Mouse (Mus musculus) monocyte, adult 5-6 weeks (primary cell): ENCODE measurements around the gene Lyzl4. TPM values are rescaled to one million over a fixed set of nuclear protein-coding genes. Genes with fewer than 3 reads are reported as not detected.
A peak's percentile ranks its signal among the peaks of the same experiment; 100 is the strongest.

Experiments
- ATAC-seq: fragments of 153-309, 156-312 bp; replicated peaks from 2 replicates; pipeline ENCODE4 v1.8.0; 2017; ENCODE audit warnings: mild to moderate bottlenecking; ENCODE audit not compliant: low TSS enrichment, insufficient number of reproducible peaks, severe bottlenecking, poor library complexity, low FRiP score
- total RNA-seq: library from RNA; stranded (forward); fragments of 200-1000, 200-491, 200-594 nt; gene quantifications from 3 replicates; pipeline ENCODE4 v1.2.3, GENCODE M21; 2017

Gene Lyzl4
- not detected in 3 replicates for total RNA-seq

DNA sequence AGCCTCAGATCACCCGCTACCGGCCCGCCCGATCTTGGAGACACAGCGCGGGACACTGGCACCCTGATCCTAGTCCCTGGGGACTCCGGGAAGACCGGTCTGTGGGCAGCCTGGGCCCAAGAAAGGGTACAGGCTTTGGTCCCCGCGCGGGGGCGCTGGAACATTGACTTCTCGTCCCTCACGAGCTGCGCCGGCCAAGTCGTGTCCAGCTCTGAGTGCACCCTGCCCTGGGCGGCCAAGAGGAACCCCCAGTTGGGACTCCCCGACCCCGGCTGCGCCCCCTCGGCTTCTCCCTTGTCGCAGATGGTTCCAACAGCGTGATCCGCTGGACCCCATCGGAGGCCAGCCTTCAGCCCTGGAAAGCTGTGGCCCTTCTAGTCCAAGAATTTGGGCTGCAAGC, at the start of gene Lyzl4:
Lyzl4 (minus strand) TSS at position 96 of the 400 bp plus-strand sequence.
- no peak for ATAC-seq

DNA sequence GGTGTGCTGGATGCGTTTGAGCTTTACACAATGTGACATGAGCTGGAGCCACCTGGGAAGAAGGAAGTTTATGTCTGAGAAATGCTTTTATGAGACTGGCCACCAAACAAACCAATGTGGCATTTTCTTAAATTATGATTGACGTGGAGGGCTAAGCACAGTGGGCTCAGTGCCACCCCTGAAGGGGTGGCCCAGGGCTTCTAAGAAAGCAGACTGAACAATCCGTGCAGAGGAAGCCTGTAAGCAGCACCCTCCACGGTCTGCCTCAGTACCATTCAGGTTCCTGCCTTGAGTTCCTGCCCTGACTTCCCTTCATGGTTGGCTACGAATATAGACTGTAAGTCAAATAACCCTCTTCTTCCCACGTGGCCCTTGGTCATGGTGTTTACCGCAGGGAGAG, 48.8 kb upstream of the Lyzl4 start:
- ATAC-seq: no peak

DNA sequence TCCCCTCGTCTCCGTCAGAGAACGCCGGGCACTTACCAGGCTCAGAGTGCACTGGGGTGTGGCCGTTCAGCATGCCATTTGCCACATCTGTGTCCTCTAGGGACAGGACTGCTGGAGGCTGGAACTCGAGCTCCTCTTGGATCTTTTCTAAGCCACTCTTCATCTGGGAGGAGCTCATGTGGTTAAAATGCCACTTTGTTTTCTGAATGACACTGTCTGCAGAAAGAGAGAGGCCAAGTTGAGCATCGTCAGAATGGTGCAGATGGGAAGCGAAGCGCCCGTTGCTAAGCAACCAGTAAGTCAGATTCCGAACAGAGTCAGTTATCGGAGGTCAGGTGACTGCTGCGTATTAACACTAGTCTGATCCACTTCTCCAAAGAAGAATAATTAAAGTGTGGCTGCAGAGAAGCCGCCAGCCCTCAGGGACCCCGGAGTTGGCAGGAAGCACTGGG, 48.3 kb upstream of the Lyzl4 start:
- no peak for ATAC-seq

DNA sequence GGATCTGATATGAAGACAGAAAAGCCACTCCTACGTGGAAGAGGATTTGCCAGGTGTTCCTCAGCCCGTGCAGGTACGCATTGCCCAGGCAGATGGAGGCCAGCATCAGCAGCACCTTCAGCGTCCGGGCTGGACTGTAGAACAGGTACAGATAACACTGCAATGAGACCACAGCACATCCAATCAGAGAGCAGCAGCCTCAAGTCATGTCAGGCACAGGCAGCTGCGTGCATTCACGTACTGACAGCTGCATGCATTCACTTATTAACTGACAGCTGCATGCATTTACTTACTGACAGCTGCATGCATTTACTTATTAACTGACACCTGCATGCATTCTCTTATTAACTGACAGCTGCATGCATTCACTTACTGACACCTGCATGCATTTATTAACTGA, 42.8 kb upstream of the Lyzl4 start:
- ATAC-seq: no peak

DNA sequence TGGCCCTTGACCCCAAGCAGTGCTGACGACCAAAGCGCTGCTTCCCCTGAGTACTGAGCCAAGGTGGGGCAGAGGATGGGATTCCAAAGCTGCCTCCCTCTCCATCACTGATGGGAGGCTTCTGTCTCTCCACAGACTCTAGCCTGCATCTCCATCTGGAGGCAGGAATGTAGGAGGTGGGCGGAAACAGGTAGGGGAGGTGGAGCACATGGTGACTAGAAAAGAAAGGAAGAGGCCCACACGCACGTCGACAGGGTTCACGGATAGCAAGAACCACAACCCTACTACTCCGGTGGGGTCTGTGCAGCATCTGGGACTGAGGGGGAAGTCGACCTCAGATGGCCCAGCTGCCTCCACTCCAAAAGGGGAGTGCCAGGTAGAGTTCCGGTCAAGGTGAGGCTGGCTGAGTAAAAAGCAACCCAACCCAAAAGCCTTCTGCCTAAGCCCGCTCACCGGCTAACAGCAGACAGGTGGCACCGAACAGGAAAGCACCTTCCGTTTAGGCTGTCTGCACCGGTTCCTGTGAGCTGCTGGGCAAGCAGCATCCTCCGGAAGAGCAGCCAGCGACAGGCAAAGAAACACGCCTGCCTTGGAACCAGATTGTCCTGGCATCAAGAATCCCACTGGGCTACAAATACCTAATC, 40.3 kb upstream of the Lyzl4 start:
- no peak for ATAC-seq

DNA sequence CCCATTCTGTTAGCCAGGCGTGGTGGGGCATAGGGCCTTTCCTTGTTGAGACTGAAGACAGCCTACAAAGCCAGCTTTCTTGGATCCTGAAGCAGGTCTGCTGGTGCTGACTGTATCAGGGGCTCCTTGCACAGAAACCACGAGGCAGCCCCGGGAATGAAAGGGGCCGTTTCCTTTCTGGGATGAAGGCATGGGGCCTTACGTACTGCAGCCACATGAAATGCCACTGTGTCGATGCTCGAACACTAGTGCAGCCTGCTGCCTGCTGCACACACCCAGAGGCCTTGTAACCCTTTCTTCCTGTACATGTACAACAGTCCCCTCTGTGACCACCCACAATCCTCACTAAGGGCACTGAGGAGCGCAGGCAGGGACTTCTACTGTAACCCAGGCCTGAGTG, 39.3 kb upstream of the Lyzl4 start:
- no peak for ATAC-seq

DNA sequence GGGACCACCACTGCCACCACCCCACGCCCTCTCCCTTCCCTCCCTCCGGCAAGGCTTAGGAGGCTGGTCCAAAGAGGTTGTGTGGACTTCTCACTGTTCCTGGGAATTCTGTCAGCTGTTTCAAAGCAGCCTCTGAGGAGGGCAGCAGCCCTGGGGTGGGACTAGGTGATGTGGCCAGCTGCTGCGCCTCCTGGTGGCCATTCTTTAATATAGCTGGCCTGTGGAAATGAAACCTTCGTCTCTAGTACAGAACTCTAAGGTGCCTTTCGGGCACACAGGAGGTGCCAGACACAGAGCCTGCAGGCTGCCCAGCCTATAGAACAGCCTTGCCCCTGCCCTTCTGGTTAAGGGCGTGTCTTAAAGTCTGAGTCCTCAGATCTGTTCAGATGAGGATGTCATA, 37.7 kb upstream of the Lyzl4 start:
- peak; percentile 55; the same call in 1 of the 2 replicates for ATAC-seq

DNA sequence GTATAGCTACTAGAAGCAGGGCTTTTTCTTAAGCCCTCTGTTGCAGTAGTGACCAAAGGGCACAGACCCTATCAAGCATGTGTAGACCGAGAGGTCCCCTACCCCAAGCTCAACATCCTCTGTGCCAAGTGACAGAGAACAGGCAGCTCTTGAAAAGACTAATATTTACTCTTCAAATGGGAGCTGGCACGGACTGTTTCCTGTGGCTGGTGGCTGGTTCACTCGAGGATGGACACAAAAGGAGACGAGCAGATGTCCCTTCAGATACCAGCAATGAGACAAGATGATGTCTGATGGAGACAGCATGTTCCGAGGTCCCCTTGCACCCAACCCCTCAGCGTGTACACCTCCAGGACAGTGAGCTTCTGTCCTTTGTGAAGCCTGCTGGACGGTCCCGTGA, 35.6 kb upstream of the Lyzl4 start:
- ATAC-seq: no peak

DNA sequence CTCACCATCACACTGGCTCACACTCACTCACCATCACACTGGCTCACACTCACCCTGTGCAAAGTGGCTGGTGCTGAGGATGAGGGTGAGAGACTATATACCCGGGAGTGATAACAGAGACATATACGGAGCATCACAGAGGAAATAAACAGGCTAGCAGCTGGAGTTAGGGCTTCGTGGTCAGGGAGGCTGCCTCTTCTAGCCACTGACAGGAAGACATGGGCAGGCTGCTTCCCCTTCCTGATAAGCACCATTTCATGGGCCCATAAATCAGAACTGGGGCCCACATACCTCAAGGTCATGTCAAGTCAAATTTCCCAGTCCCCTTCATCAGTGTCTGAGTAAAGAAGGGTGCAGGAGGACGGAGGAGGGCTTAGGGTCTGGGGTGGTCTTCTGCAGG, 35.2 kb upstream of the Lyzl4 start:
- peak; percentile 15; the same call in 1 of the 2 replicates for ATAC-seq

DNA sequence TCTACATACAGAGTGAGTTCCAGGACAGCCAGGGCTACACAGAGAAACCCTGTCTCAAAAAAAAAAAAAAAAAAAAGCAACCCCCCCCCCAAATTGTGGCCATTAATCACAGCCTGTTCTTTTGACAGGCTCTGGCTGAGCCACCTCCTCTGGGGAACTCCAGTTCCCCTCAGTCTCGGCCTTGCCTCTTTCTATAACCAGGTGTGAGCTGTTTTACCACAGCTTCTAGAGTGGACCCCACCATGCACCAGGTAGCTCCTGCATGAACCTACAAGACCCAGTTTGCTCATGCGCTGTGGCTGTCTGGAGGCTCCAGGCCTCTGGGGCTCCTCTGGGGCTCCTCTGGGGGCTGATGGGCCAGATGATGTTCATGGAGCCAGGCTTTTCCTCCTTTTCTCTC, 33.7 kb upstream of the Lyzl4 start:
- no peak for ATAC-seq

DNA sequence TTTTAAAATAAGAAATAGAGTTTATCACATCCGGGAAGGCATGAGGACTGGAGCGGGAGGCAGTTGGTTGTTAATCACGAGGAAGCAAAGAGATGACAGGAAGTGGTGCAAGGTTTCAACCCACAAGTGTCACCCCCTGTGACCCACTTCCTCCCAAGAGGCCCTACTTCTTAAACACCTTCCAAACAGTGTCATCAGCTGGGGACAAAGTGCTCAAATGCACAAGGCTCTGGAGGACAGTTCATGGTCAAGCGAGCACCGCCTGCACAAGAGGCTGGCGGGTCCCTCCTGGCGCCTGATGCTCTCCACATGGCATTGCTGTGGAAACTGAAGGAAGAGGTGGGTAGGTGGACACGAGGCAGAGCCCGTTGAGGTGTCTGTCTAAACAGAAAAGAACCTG, 33.1 kb upstream of the Lyzl4 start:
- peak; percentile 76 for ATAC-seq

DNA sequence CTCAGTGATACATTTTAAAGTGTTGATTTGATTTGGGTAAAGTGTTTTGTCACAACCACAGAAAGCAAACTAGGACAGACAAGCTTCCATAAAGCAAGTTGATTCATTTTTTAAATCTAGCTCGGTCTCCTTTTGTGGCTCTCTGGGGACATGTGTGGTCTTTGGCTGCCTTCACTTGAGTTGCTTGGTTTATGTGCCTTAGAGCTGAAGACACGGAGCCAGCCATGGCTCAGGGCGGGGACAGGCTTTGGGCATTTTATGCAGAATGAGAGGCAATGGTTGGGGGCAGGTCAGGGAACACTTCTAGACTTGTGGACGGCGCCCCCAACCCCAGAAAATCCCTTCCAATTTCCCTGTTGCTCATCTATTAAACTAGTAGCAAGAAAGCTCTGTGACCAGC, 31.8 kb upstream of the Lyzl4 start:
- ATAC-seq: no peak

DNA sequence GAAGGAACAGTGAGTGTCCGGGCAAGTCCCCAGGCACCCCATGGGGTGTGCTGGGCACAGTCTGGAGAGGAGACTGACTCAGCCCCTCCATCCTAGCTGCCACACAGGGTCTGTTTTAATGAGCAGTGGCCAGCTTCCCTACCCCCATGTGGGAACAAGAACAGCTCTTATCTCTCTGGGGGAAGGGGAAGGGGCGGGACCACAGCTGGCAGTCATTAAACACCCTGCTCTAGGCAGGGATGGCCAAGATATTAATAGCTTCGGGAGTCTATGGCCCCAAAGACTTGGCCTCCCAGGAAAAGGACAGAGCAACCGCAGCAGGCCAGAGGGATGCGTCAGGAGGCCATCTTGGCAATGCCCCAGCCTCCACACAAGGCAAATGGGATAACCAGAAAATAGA, 30.4 kb upstream of the Lyzl4 start:
- no peak for ATAC-seq

DNA sequence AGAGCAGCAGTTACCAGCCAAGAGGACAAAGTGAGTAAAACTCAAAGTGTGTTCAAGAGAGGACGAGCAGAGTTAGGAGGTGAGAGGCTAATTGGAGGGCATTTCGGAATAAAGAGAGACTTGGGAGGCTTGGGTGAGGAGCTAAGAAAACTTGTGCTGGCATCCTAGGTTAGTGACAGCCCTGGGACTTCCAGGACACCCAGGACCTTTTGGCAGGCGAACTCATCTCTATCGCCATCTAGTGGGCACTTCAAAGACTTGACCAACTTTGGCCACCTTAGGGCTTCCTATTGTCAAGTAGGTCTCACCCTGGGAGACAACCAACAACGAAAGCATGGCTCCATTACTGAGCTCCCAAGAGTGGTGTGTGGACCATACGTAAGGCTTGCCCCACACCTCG, 29.4 kb upstream of the Lyzl4 start:
- ATAC-seq: no peak

DNA sequence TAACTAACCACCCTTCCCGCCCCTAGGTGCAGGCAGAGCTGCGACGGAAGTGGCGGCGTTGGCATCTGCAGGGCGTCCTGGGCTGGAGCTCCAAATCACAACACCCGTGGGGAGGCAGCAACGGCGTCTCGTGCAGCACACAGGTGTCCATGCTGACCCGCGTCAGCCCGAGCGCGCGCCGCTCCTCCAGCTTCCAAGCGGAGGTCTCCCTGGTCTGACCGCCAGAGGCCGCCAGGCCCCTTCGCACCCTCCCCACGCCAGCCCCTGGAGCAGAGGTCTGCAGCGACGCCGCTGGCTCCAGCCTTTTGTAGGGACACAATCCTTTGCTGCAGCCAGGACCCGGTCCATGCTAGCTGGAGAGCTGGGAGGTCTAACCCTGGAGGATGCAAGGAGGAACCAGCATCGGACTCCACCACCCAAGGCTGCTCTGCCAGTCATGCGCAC, 27.5 kb upstream of the Lyzl4 start:
- no peak for ATAC-seq

DNA sequence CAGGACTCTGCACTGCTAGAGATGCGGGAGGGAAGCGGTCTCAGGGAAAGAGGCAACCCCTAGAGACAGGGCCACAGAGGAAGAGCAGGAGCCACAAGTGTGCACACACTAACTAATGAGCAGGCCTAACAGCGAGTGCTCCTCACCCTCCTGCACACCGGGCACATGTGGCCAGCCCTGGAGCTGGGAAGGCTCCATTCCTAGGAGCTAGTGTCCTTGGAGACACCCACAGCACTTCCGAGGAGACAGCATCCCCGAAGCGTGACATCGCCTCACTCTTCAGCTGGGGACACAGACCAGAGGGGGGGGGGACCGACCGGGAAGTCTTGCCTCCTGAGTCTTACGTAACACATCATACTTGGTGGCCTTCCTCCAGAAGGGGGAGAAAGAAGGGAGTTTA, 25.9 kb upstream of the Lyzl4 start:
- ATAC-seq: no peak

DNA sequence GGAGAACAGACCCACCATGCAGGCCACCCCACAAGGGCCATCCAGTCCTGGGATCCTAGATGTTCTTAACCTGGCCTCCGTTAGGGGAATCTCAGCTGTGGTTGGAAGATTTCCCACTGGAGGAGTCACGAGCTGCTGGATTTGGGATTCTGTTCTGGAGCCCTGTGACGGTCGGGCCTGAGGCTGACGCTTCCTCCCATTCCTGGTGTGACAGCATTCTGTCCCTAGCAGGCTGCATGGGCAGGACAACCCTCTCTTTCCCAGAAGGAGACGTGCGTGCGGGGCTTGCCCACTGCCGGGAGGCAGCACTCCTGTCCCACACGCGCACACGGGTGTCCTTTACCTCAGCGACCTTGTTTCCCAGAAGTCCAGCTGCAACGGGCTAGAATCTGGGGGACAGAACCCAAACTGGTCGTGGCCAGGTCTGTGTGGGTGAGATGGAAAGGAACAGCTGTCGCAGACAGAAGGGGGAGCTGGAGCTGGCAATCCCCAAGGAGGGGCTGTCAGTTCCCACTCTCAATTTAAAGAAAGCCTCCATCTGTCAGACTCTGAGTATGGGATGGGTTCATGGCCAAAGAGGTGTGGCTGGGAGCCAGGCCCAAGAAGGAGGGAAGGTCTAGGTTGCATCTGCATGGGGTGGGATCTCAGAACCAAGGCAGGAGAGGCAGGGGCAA, 25.2 kb upstream of the Lyzl4 start:
- ATAC-seq: no peak

DNA sequence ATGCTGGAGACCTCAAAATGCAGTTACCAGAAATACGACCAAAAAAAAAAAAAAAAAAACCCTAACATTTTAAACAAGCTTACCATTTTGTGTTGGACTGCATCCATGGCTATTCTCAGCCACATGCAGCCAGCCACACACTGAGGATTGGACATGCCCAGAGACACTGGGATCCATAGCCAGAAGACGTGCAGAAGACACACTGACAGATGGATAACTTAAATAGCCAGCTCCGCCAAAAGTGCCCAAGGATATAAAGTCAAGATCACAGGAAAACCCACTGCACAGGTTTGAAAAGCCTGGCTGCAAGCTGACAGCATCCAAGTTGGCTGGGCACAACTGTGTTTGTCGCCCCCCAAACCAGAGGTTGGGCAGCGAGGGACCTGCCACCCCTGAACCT, 22.2 kb upstream of the Lyzl4 start:
- no peak for ATAC-seq

DNA sequence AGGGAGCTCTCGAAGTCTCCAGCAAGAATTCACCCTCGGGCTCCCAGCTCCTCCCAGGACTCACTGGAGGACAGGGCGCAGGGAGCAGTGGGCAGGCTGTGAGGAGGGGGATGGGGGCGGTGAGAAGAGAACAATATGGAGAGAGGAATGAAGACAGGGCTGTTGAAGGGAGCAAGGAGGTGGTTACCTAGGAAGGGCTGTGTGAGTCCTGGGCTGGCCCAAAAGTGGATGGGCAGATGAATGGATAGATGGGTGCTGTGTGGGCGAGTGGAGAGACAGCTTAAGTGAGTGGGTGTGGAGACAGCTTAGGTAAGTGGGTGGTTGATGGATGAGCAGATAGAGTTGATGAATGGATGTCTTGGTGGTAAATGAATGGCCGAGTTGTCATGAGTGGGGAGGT, 21.6 kb upstream of the Lyzl4 start:
- no peak for ATAC-seq

DNA sequence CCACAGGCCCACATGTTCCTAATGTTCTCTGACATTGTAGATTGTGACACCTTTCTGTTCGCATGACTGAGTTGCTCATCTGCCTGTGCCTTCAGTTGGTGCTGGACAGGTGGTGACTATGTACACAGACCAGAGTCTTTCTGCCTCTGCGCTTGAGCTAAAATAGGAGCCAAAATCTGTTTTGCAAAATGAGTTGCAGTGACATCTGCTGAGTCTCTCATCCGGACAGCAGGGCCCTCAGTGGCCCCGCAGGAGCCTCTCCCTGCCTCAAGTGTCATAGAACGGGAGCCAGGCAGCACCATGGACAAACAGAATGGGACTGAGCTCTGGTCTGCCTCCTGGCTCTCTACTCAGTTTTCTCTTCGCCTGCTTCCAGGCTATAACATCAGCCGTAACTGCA, 17.9 kb upstream of the Lyzl4 start:
- no peak for ATAC-seq

DNA sequence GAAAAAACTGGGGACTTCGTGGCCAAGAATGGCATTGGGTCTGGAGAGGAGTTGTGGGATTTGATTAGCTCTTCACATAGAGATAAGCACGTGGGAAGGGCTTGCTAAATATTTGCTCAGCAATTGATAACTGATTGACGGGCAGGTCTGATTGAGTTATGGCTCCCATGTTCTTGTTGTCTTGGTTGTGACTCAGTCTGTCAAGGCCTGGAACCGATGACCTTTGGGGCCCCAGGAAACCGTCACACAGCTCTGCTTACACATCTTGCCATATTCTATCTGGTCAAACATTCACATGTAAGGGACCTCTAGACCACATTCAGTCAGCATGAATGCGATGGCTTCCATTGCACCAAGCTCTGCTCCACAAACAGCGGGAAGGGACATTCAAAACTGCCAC, 16.4 kb upstream of the Lyzl4 start:
- no peak for ATAC-seq
